Mouse (Mus musculus) CD4-positive, CD25-positive, alpha-beta regulatory T cell, adult 9 weeks (primary cell): ENCODE results near the gene Ankrd49. TPM values are rescaled to one million over a fixed set of nuclear protein-coding genes. Genes with fewer than 3 reads are reported as not detected.

Source experiments
- polyA plus RNA-seq: library from polyadenylated mRNA; unstranded; fragments of 100-300 nt; shearing (Covaris generic); gene quantifications from one replicate; pipeline ENCODE4 v1.2.1, GENCODE M21; 2017

The Ankrd49 gene
- 35.6 TPM for polyA plus RNA-seq

DNA sequence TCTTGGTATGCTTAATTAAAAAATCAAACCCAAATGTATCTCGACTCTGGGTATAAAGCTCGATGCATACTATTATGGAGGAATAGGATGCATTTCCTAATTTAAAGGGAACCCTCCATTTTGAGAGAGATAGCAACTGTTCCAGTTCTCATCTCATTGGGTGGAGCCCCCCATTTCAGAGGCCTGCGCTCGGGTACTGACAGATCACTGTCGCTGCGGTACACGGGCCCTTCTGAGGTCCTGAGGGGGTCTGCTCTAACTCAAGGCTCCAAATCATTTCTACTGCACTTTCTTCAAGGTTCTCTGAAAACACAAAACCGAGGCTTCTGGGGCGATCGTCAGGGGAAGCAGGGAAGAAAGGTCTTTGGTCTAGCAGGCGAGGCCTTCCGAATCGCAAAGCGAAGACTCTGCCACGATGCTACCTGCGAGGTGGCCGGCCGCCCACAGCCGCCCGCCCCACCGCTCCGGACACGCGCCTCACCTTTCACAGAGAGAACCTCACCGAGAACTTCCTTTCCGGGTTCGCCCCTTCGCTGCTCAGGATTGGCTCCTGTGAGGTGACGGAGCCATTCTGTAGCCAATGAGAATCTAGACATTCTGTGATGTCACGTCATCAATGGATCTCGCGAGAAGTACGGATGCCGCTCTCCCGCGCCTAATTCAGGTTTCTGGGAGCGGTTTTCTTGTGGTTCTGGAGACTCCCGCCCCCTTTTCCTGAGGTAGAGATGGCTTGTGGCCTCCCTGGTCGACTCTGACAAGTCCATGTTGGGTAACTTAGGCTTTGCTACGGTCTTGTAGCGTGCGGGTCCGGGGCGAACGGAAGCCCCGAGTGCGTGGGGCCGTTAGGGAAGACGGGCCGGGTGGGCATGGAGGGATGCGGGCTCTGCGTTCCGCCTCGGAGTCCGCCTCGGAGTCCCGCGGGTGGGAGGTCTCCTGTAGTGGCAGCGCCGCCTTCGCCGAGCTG, at the start of gene Ankrd49, which contains the start of gene Mre11a:
Gene Ankrd49, minus strand, starts transcription at position 818 of the 964 bp plus-strand sequence.
Gene Mre11a, plus strand, starts transcription at position 616 of the 964 bp plus-strand sequence.

GRCm38 (mm10) chr9:14770803-14771471, 13.7 kb downstream of the Ankrd49 start, which contains the start of gene 1700012B09Rik:
1700012B09Rik (minus strand) TSS chr9:14771030.

GRCm38 (mm10) chr9:14752001-14752522, 32.6 kb downstream of the Ankrd49 start, which contains the start of gene Fut4:
Fut4 (minus strand) TSS chr9:14752393.

GRCm38 (mm10) chr9:14740151-14740924, 44.3 kb downstream of the Ankrd49 start, which contains the start of gene Piwil4:
Piwil4 (minus strand) TSS chr9:14740733.

Other genes with a start within 250 kb of the Ankrd49 start
- gene Amotl1, start 139.8 kb downstream of the Ankrd49 start, polyA plus RNA-seq = not detected
- 0.22 TPM for gene Piwil4, start 44.1 kb downstream of the Ankrd49 start, polyA plus RNA-seq
- 0.09 TPM for gene Fut4, start 32.5 kb downstream of the Ankrd49 start, polyA plus RNA-seq
- not detected for gene 1700012B09Rik, start 13.8 kb downstream of the Ankrd49 start, polyA plus RNA-seq
- gene Mre11a, start 202 bp downstream of the Ankrd49 start, polyA plus RNA-seq = 46.5 TPM
- 159 TPM for gene Gpr83, start 75.4 kb upstream of the Ankrd49 start, polyA plus RNA-seq
- 1,000 TPM for gene Izumo1r, start 119.1 kb upstream of the Ankrd49 start, polyA plus RNA-seq